Mouse (Mus musculus): ENCODE results near the gene Slc17a5. TPM values are rescaled to one million over a fixed set of nuclear protein-coding genes. Genes with fewer than 3 reads are reported as not detected.
A peak's percentile ranks its signal among the peaks of the same experiment; 100 is the strongest.

The Slc17a5 gene
- total RNA-seq, 2 experiments from 2014 or later = 18.2 to 18.5 TPM

DNA sequence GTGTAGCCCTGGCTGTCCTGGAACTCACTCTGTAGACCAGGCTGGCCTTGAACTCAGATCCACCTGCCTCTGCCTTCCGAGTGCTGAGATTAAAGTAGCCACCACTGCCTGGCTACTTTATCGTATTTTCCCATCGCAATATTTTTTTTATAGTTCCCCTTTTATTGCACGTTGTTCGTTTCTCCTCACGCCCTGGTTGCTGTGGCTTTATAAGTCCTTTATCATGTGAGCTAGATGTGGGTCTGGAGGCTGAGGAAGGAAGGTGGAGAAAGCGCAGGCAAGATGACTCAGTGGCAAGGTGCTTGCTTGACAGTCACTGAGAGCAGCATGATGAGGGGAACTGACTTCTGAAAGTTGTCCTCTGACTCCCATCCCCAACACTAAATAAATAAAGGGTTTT lies 9.0 kb downstream of the Slc17a5 start:
- intact Hi-C loops (cut with DNase I) = no loop called here
- DNase-seq (ENCODE audit: low spot score in 2 of 2) = no peak

DNA sequence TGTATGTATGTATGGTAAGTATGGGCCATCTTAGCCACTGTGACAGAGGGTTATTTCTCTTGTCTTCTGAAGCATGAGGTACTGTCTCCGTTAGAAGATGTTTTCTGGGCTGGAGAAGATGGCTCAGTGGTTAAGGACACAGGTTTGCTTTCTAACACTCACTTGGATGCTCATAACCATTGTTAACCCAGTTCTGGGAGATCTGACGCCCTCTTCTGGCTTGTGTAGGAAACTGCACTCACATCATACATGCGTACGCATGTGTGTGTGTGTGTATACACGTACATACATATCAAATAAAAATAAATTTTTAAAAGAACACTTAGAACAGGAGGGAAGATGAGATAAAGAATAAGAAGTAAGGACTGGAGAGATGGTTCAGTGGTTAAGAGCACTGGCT lies 11.4 kb downstream of the Slc17a5 start:
- no peak for DNase-seq (ENCODE audit: low spot score in 2 of 2)
- intact Hi-C loops (cut with DNase I) = no loop called here

- intact Hi-C loops (cut with DNase I) = no loop called here
- DNase-seq (ENCODE audit: low spot score in 2 of 2) = peak in 1 of 2 experiments; percentile 42
Measured at GRCm38 (mm10) chr9:78569934-78570333, 17.9 kb downstream of the Slc17a5 start.

DNA sequence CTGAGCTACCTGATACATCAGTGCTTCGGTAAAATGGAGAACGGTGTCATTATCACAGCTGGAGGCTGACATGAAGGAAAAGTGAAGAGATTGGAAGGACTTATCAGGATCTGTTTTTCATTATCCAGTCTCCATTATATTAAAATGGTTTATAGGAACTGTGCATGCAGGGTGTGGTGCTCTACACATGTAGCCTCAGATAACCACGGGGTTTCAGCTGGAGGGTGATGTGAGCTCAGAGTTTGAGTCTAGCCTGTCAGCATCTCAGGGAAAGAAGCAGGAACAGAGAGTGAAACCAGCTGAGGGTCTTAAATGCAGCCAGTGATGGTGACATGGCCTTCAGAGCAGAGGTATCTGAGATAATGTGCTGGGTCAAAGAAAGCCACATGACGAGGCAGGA lies 28.4 kb downstream of the Slc17a5 start:
- intact Hi-C loops (cut with DNase I) = loop anchor here (10.0 kb wide), 1 partner anchor 205 kb away; the partner anchor contains the start of gene Gsta2
- no peak for DNase-seq (ENCODE audit: low spot score in 2 of 2)

DNA sequence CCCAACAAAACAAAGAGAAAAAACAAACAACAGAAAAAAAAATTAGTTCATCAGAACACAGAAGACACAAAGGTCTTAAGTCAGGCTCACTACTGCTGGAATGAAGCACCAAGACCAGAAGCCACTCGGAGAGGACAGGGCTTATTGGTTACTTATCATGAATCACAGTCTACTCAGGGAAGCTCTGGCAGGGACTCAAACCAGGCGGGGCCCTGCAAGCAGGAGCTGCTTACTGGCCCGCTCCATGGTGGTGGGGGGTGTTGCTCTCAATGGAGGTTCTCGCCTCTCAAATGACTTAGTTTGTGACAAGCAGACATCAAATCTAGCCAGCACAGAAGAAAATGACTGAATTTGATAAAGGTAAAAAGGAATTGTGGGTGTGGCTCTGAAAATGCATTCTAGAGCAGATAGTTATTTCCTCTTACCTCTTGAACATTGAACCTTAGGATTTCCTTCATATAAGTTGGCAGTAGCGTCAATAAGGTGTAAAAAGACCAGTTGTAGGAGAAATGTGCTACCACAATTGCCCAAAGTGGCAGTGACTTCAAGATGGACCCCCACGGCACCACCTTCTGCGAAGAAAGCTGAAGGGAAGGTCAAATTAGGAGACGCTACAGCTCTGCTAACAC lies 29.1 kb downstream of the Slc17a5 start:
- intact Hi-C loops (cut with DNase I) = loop anchor here (10.0 kb wide), 1 partner anchor 204 kb away; the partner anchor contains the start of gene Gsta2
- DNase-seq (ENCODE audit: low spot score in 2 of 2) = no peak

DNA sequence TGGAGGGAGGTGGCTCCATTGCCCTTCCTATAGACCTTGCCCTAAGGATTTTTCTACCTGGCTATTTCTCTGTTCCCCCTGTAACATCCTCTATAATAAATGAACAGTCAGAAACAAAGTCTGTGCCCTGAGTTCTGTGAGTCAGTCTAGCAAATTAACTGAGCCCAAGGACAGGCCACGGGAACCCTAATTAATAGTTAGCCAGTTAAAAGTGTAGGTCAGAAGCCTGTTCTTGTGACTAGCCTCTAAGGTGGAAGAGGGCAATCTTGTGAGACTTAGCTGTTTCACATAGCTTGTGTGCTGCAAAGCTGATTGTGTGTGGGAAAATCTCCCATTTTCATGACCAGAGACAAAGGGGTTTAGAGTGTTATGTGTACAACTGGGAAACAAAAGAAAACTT lies 30.8 kb downstream of the Slc17a5 start:
- intact Hi-C loops (cut with DNase I) = loop anchor here (10.0 kb wide), 1 partner anchor 202 kb away; the partner anchor contains the start of gene Gsta2
- DNase-seq (ENCODE audit: low spot score in 2 of 2) = no peak

- peak; percentile 81 to 87 for DNase-seq (ENCODE audit: low spot score in 2 of 2)
- intact Hi-C loops (cut with DNase I) = loop anchor here (10.0 kb wide), 1 partner anchor 198 kb away; the partner anchor contains the start of gene Gsta2
Measured at GRCm38 (mm10) chr9:78552984-78553383, 34.9 kb downstream of the Slc17a5 start.

GRCm38 (mm10) chr9:78551761-78552160 lies 36.1 kb downstream of the Slc17a5 start:
- DNase-seq (ENCODE audit: low spot score in 2 of 2) = no peak
- intact Hi-C loops (cut with DNase I) = loop anchor here (2.0 to 10.0 kb wide), 2 partner anchors 23 to 197 kb away; partner anchors contain the start of gene Gsta2

GRCm38 (mm10) chr9:78547742-78548141 lies 40.1 kb downstream of the Slc17a5 start:
- no peak for DNase-seq (ENCODE audit: low spot score in 2 of 2)
- intact Hi-C loops (cut with DNase I) = loop anchor here (5.0 kb wide), 1 partner anchor 65 kb away; no protein-coding TSS in a partner anchor

DNA sequence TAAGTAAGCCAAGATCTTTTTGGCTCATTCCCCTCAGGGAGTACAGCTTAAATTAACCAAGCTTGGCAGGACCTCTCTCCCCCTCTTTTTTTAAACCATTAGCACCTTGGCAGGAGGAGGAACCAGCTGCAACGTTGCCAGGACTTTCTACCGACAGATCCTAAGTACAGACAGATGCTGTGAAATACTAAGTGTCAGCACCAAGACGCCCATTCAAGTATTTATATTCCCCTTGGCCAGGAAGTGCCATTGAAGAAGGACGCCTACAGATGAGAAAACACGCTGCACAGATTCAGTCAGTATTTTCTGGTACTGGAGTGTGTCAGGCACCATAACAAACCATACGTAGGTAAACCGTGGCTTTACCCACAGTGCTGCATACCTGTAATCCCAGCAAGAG lies 40.9 kb downstream of the Slc17a5 start:
- intact Hi-C loops (cut with DNase I) = loop anchor here (5.0 kb wide), 1 partner anchor 65 kb away; no protein-coding TSS in a partner anchor
- DNase-seq (ENCODE audit: low spot score in 2 of 2) = peak; percentile 44 to 93

DNA sequence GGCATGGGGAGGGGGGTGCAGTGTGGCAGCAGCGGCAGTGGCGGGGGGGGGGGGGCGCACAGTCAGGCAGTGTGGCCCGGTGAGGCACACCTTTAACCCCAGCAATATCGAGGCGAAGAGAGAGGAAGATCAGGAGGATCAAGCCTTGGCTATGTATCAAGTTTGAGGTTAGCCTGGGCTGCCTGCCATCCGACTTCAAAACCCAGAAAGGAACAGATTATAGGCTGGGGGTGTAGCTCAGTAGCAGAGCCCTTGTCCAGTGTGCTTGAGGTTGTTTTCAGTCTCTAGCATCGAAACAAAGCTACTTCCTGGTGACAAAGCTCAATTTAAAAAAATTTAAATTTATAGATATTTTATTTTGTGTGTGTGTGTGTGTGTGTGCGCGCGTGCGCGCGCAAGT lies 46.1 kb downstream of the Slc17a5 start:
- intact Hi-C loops (cut with DNase I) = no loop called here
- no peak for DNase-seq (ENCODE audit: low spot score in 2 of 2)

- DNase-seq (ENCODE audit: low spot score in 2 of 2) = no peak
- intact Hi-C loops (cut with DNase I) = no loop called here
Measured at GRCm38 (mm10) chr9:78538421-78538820, 49.4 kb downstream of the Slc17a5 start.

DNA sequence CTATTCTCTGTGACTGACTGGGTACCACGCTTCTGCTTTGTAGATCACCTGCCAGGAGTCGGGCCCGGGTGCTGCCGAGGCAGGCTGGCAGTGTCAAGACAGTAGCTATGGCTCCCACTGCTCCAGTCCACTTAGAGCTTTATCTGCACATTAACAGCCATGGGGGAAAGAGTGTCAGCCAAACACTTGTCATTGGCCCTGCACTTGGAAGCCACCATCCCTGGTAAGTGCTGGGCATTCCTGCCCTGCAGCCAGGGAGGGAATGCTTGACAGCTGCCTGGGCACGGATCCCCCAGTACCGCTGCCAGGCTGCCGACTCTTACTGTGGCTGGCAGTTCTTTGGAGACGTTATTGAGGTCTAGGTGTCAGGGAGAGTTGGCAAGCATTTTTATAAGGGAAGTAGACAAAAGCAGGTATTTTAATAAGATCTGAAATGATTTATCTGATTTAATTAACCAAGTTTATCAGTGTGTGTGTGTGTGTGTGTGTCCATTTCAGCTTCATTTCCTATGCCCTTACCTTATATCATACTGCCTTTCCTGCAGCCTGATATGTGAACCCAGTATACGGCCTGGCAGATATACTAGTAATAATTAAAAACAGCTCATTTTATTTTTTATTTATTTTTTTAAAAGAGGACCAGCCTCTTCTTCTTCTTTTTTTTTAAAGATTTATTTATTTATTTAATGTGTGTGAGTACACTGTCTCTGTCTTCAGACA lies 50.5 kb downstream of the Slc17a5 start:
- DNase-seq (ENCODE audit: low spot score in 2 of 2) = no peak
- intact Hi-C loops (cut with DNase I) = no loop called here

DNA sequence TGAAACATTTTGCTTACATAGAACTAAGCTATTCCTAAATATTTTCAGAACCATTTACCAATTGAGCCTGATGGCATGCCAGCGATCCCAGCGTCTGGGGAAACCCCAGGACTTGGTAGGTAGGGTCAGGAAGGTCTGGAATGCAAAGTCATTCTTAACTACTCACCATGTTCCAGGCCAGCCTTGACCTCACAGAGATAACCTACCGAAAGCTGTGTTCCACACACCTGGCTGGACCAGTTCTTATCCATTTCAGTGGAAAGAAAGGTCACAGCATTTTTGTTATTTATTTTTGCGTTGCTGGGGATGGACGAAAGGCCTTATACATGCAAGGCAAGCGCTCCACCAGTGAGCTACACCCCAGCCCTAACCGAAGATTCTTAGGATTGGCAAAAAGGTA lies 53.2 kb downstream of the Slc17a5 start:
- DNase-seq (ENCODE audit: low spot score in 2 of 2) = no peak
- intact Hi-C loops (cut with DNase I) = no loop called here

DNA sequence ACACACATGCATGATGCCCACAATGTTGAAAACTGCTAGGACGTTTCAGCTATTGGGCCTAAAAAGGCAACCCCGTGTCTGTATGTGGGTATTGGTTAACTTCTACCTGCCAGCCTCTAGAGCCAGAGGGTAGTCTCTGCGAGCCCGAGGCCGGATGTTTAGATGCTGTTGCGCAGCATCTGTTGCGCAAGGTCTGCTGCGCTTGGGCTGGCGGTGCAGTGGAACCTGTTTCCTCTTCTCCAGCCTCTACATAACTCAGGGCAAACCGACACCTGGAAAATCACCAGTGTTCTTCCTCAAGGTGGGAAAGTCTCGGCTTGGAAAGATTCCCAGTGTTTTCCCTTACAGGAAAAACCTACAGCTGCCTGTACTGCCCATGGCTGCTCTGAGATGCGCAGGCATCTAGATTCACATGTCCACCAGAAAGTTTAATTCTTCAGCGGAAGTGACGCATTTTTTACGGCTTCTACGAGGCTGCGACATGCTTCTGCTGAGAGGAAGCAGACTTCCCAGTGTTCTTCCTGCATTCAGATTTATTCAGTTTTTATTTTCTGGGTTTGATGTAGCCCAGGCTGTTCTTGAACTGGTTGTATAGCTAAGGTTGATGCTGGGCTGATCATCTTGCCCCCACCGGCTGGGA lies 54.4 kb downstream of the Slc17a5 start:
- intact Hi-C loops (cut with DNase I) = no loop called here
- no peak for DNase-seq (ENCODE audit: low spot score in 2 of 2)

- no peak for DNase-seq (ENCODE audit: low spot score in 2 of 2)
- intact Hi-C loops (cut with DNase I) = no loop called here
Measured at GRCm38 (mm10) chr9:78532341-78532819, 55.5 kb downstream of the Slc17a5 start.

DNA sequence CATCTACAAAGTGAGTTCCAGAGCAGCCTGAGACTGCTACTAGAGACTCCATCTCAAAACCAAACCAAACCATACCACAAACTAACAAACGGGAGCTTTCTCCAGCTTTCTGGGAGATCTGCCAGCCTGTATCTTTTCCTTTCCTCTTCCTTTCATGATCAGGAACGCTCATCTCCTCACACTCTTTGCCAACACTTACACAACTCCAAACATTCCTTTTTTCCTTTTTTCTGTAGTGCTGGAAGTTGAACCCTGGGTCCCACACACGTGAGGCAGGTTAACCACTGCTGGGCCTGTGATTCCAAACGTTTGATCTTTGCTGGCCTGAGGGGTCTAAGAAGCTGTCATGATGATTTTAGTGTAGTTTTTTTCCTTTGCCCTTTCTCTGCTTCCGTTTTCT lies 56.0 kb downstream of the Slc17a5 start:
- no peak for DNase-seq (ENCODE audit: low spot score in 2 of 2)
- intact Hi-C loops (cut with DNase I) = no loop called here

- intact Hi-C loops (cut with DNase I) = loop anchor here (2.0 kb wide), 2 partner anchors 23 to 47 kb away; no protein-coding TSS in a partner anchor
- peak; percentile 69 to 76 for DNase-seq (ENCODE audit: low spot score in 2 of 2)
Measured at GRCm38 (mm10) chr9:78527767-78528381, 60.0 kb downstream of the Slc17a5 start.

DNA sequence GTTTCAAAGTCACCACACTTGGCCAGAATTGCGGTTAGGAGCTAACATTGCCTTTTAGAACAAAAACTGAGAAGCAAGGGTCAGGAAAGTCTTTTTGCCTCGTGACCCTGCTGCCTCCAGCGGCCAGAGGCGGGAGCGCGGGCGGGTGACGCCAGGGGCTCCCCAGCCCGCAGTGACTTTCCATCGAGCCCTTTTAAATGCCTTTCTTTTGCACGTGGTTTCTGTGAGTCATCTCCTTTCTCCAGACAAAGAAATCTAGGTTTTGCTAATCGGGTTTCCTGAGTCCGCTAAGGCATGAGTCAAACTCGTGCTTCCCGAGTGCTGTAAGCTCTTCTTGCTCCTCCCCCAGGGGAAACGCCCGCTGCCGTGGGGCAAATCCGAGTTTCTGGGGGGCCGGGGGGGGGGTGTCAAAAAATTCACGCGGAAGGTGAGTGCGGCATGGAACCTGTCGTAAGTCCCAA lies 60.5 kb downstream of the Slc17a5 start:
- intact Hi-C loops (cut with DNase I) = loop anchor here (2.0 kb wide), 1 partner anchor 47 kb away; no protein-coding TSS in a partner anchor
- peak; percentile 42 to 80 for DNase-seq (ENCODE audit: low spot score in 2 of 2)
